Mouse (Mus musculus): ENCODE results near the gene Eif5a2.
"Not testable (repeated sequence)": the region's sequence is repeated elsewhere in the genome, so short reads cannot be mapped to it uniquely, and the experiment has no call there.

Eif5a2 gene

GRCm38 (mm10) chr3:28780994-28781393, at the start of gene Eif5a2:
Gene Eif5a2, plus strand, starts transcription at chr3:28781276.
- peak; percentile 92 for DNase-seq (ENCODE audit: low spot score)

GRCm38 (mm10) chr3:28734712-28735111, 46.4 kb upstream of the Eif5a2 start:
- no peak for DNase-seq (ENCODE audit: low spot score)

- no peak for DNase-seq (ENCODE audit: low spot score)
Observed at GRCm38 (mm10) chr3:28736981-28737380, 44.1 kb upstream of the Eif5a2 start.

GRCm38 (mm10) chr3:28740353-28740752, 40.7 kb upstream of the Eif5a2 start:
- DNase-seq (ENCODE audit: low spot score), result no peak

- DNase-seq (ENCODE audit: low spot score), result no peak
Observed at GRCm38 (mm10) chr3:28743251-28743650, 37.8 kb upstream of the Eif5a2 start.

- DNase-seq (ENCODE audit: low spot score), result peak; percentile 82
Observed at GRCm38 (mm10) chr3:28745835-28746483, 35.1 kb upstream of the Eif5a2 start.

- DNase-seq (ENCODE audit: low spot score), result no peak
Observed at GRCm38 (mm10) chr3:28748151-28748550, 32.9 kb upstream of the Eif5a2 start.

GRCm38 (mm10) chr3:28748956-28749355, 32.1 kb upstream of the Eif5a2 start:
- DNase-seq (ENCODE audit: low spot score), result no peak

GRCm38 (mm10) chr3:28755477-28755876, 25.6 kb upstream of the Eif5a2 start:
- no peak for DNase-seq (ENCODE audit: low spot score)

- no peak for DNase-seq (ENCODE audit: low spot score)
Observed at GRCm38 (mm10) chr3:28761225-28761789, 19.8 kb upstream of the Eif5a2 start.

GRCm38 (mm10) chr3:28766935-28767334, 14.1 kb upstream of the Eif5a2 start:
- DNase-seq (ENCODE audit: low spot score), result peak; percentile 66

GRCm38 (mm10) chr3:28768222-28768621, 12.9 kb upstream of the Eif5a2 start:
- DNase-seq (ENCODE audit: low spot score), result no peak

GRCm38 (mm10) chr3:28772919-28773318, 8.2 kb upstream of the Eif5a2 start:
- DNase-seq (ENCODE audit: low spot score), result not testable (repeated sequence)

- DNase-seq (ENCODE audit: low spot score), result no peak
Observed at GRCm38 (mm10) chr3:28775361-28775760, 5.7 kb upstream of the Eif5a2 start.

- no peak for DNase-seq (ENCODE audit: low spot score)
Observed at GRCm38 (mm10) chr3:28775958-28776357, 5.1 kb upstream of the Eif5a2 start.

- no peak for DNase-seq (ENCODE audit: low spot score)
Observed at GRCm38 (mm10) chr3:28776491-28776890, 4.6 kb upstream of the Eif5a2 start.

- DNase-seq (ENCODE audit: low spot score), result no peak
Observed at GRCm38 (mm10) chr3:28780511-28780910, 565 bp upstream of the Eif5a2 start.

- no peak for DNase-seq (ENCODE audit: low spot score)
Observed at GRCm38 (mm10) chr3:28781422-28781821, 346 bp downstream of the Eif5a2 start.

- no peak for DNase-seq (ENCODE audit: low spot score)
Observed at GRCm38 (mm10) chr3:28781848-28782247, 772 bp downstream of the Eif5a2 start.

- no peak for DNase-seq (ENCODE audit: low spot score)
Observed at GRCm38 (mm10) chr3:28784176-28784575, 3.1 kb downstream of the Eif5a2 start.

GRCm38 (mm10) chr3:28794835-28795234, 13.8 kb downstream of the Eif5a2 start:
- no peak for DNase-seq (ENCODE audit: low spot score)

- DNase-seq (ENCODE audit: low spot score), result peak; percentile 99
Observed at GRCm38 (mm10) chr3:28805301-28806097, 24.4 kb downstream of the Eif5a2 start, which contains the start of gene Rpl22l1. Gene Rpl22l1, plus strand, starts transcription at chr3:28805436.

GRCm38 (mm10) chr3:28808039-28808643, 27.1 kb downstream of the Eif5a2 start:
- DNase-seq (ENCODE audit: low spot score), result no peak
